Mouse (Mus musculus): ENCODE data around the gene Bhlhe40. TPM values are rescaled to one million over a fixed set of nuclear protein-coding genes. Genes with fewer than 3 reads are reported as not detected.

Bhlhe40 gene
- polyA plus RNA-seq, 1 experiment: 55.7 TPM

- DNase-seq (ENCODE audit: extremely low spot score in 1 of 2, low spot score in 1 of 2): no peak
Measured at GRCm38 (mm10) chr6:108662314-108663240, 2.1 kb downstream of the Bhlhe40 start.

GRCm38 (mm10) chr6:108663241-108664194, 3.1 kb downstream of the Bhlhe40 start:
- DNase-seq (ENCODE audit: extremely low spot score in 1 of 2, low spot score in 1 of 2): no peak

GRCm38 (mm10) chr6:108664533-108665150, 4.2 kb downstream of the Bhlhe40 start:
- no peak for DNase-seq (ENCODE audit: extremely low spot score in 1 of 2, low spot score in 1 of 2)

- DNase-seq (ENCODE audit: extremely low spot score in 1 of 2, low spot score in 1 of 2): no peak
Measured at GRCm38 (mm10) chr6:108665587-108665986, 5.2 kb downstream of the Bhlhe40 start.

GRCm38 (mm10) chr6:108666648-108667488, 6.4 kb downstream of the Bhlhe40 start:
- DNase-seq (ENCODE audit: extremely low spot score in 1 of 2, low spot score in 1 of 2): no peak

GRCm38 (mm10) chr6:108667599-108668021, 7.2 kb downstream of the Bhlhe40 start:
- no peak for DNase-seq (ENCODE audit: extremely low spot score in 1 of 2, low spot score in 1 of 2)

- peak; percentile 68 to 84 for DNase-seq (ENCODE audit: extremely low spot score in 1 of 2, low spot score in 1 of 2)
Measured at GRCm38 (mm10) chr6:108668321-108668786, 7.9 kb downstream of the Bhlhe40 start.

- no peak for DNase-seq (ENCODE audit: extremely low spot score in 1 of 2, low spot score in 1 of 2)
Measured at GRCm38 (mm10) chr6:108670276-108670675, 9.8 kb downstream of the Bhlhe40 start.

- no peak for DNase-seq (ENCODE audit: extremely low spot score in 1 of 2, low spot score in 1 of 2)
Measured at GRCm38 (mm10) chr6:108670821-108671220, 10.4 kb downstream of the Bhlhe40 start.

GRCm38 (mm10) chr6:108672094-108672493, 11.7 kb downstream of the Bhlhe40 start:
- no peak for DNase-seq (ENCODE audit: extremely low spot score in 1 of 2, low spot score in 1 of 2)

- DNase-seq (ENCODE audit: extremely low spot score in 1 of 2, low spot score in 1 of 2): no peak
Measured at GRCm38 (mm10) chr6:108674221-108674620, 13.8 kb downstream of the Bhlhe40 start.

- no peak for DNase-seq (ENCODE audit: extremely low spot score in 1 of 2, low spot score in 1 of 2)
Measured at GRCm38 (mm10) chr6:108676783-108677340, 16.4 kb downstream of the Bhlhe40 start.

GRCm38 (mm10) chr6:108677697-108678096, 17.3 kb downstream of the Bhlhe40 start:
- DNase-seq (ENCODE audit: extremely low spot score in 1 of 2, low spot score in 1 of 2): no peak

GRCm38 (mm10) chr6:108678227-108678626, 17.8 kb downstream of the Bhlhe40 start:
- DNase-seq (ENCODE audit: extremely low spot score in 1 of 2, low spot score in 1 of 2): no peak

- DNase-seq (ENCODE audit: extremely low spot score in 1 of 2, low spot score in 1 of 2): no peak
Measured at GRCm38 (mm10) chr6:108680503-108680902, 20.1 kb downstream of the Bhlhe40 start.

- no peak for DNase-seq (ENCODE audit: extremely low spot score in 1 of 2, low spot score in 1 of 2)
Measured at GRCm38 (mm10) chr6:108681084-108681483, 20.7 kb downstream of the Bhlhe40 start.

- no peak for DNase-seq (ENCODE audit: extremely low spot score in 1 of 2, low spot score in 1 of 2)
Measured at GRCm38 (mm10) chr6:108683140-108683539, 22.7 kb downstream of the Bhlhe40 start.

- no peak for DNase-seq (ENCODE audit: extremely low spot score in 1 of 2, low spot score in 1 of 2)
Measured at GRCm38 (mm10) chr6:108684430-108684829, 24.0 kb downstream of the Bhlhe40 start.

- DNase-seq (ENCODE audit: extremely low spot score in 1 of 2, low spot score in 1 of 2): no peak
Measured at GRCm38 (mm10) chr6:108685758-108686355, 25.4 kb downstream of the Bhlhe40 start.

Measured in frontal cortex, adult 2 months (tissue).